12 mouse cellular contexts compared by ENCODE assay signal in the genomic region with DNA sequence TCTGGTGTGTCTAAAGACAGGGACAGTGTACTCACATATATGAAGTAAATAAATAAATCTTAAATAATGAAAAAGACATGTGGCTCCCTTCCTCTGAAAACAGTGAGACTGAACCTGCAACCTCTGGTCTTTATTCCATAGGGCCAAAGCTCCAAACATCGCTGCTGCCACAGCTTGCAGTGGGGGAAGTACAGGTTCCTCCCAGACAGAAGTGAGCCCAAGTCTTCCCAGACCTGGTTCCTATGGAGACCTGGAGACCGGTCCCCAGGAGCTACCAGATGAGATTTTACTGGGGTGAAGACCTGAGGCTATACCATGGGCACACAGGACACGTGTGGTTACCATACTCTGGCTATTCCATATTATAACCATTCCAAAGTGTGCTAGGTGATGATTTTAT. TPM values are rescaled to one million over a fixed set of nuclear protein-coding genes. Genes with fewer than 3 reads are reported as not detected.
DNase-seq lines count a peak whose midpoint lies in the region; ATAC-seq and TF ChIP-seq lines count a peak whose summit lies in the region.
"Had no signal": no experiment of that assay in that cellular context is flagged by ENCODE, and none has a peak within 500 bp of the region (broad histone marks: within the 10 kb centered on the region; RNA-seq: fewer than 3 reads in every experiment).

No protein-coding gene starts in this region.

- no peak for TF ChIP-seq POLR2A in bone marrow macrophage, adult 2 months (IDR thresholded peaks at IDR 0.05; ENCODE audit: borderline replicate concordance, low read depth, low read length)
- no peak for TF ChIP-seq POLR2A in cerebellum, adult 2 months (IDR thresholded peaks at IDR 0.05; ENCODE audit: borderline replicate concordance, insufficient read depth, low read length)

- no peak overlapping the region for H3K4me3 ChIP-seq in heart, embryonic 15.5 days
- H3K4me3 ChIP-seq in liver, embryonic 12.5 days: no peak overlapping the region
- no peak overlapping the region for H3K4me3 ChIP-seq in bone marrow macrophage, adult 2 months (ENCODE audit: insufficient read depth, low read length)
- H3K4me3 ChIP-seq in liver, embryonic 15.5 days (replicated peaks): no peak overlapping the region
- H3K4me3 ChIP-seq in cerebellum, adult 2 months (replicated peaks; ENCODE audit: insufficient read depth, low read depth, low read length): no peak overlapping the region
- H3K4me3 ChIP-seq: hindbrain, embryonic 12.5 days; neural tube, embryonic 13.5 days had no signal

- peak overlapping the region; percentile 83 for H3K27ac ChIP-seq in heart, embryonic 15.5 days
- H3K27ac ChIP-seq in liver, embryonic 12.5 days: 0 out of 2 replicates have a peak overlapping the region, but pooled peaks have one; percentile 36
- H3K27ac ChIP-seq in bone marrow macrophage, adult 2 months (ENCODE audit: insufficient read depth, low read depth, low read length): peak overlapping the region; percentile 100
- H3K27ac ChIP-seq in liver, embryonic 15.5 days (replicated peaks): peak overlapping the region; percentile 97; the same call in 1 of the 2 replicates
- no peak overlapping the region for H3K27ac ChIP-seq in cerebellum, adult 2 months (ENCODE audit: insufficient read depth, low read length)
- H3K27ac ChIP-seq: hindbrain, embryonic 12.5 days; neural tube, embryonic 13.5 days had no signal

- no peak for TF ChIP-seq CTCF in bone marrow macrophage, adult 2 months (IDR thresholded peaks at IDR 0.05; ENCODE audit: low read depth, low read length)
- no peak for TF ChIP-seq CTCF in cerebellum, adult 2 months (IDR thresholded peaks at IDR 0.05; ENCODE audit: borderline replicate concordance, insufficient read depth, low read depth, low read length)

- H3K27me3 ChIP-seq in heart, embryonic 15.5 days: no peaks in the 10 kb centered on the region
- no peaks in the 10 kb centered on the region for H3K27me3 ChIP-seq in liver, embryonic 12.5 days (replicated peaks)
- H3K27me3 ChIP-seq in liver, embryonic 15.5 days: no peaks in the 10 kb centered on the region
- H3K27me3 ChIP-seq in cerebellum, adult 2 months (ENCODE audit: control insufficient read depth, insufficient read depth, low read length): no peaks in the 10 kb centered on the region
- H3K27me3 ChIP-seq: hindbrain, embryonic 12.5 days; neural tube, embryonic 13.5 days had no signal

- DNase-seq in heart, postnatal 4 days: no peak
- DNase-seq in liver: no peak
- no peak for DNase-seq in cerebellum, adult 2 months
- no peak for DNase-seq in lung, postnatal 10 days

- 0 out of 2 replicates have a peak overlapping the region, but pooled peaks have one; percentile 16 for H3K9ac ChIP-seq in heart, embryonic 15.5 days
- no peak overlapping the region for H3K9ac ChIP-seq in liver, embryonic 12.5 days
- H3K9ac ChIP-seq in liver, embryonic 15.5 days: no peak overlapping the region

- peaks cover 64% of the 10 kb centered on the region for H3K4me1 ChIP-seq in heart, embryonic 15.5 days (replicated peaks)
- H3K4me1 ChIP-seq in liver, embryonic 12.5 days: peaks cover 65% of the 10 kb centered on the region
- peaks cover 32% of the 10 kb centered on the region for H3K4me1 ChIP-seq in bone marrow macrophage, adult 2 months (ENCODE audit: control insufficient read depth, insufficient read depth, low read length)
- peaks cover 71% of the 10 kb centered on the region for H3K4me1 ChIP-seq in liver, embryonic 15.5 days (replicated peaks)
- H3K4me1 ChIP-seq in cerebellum, adult 2 months (ENCODE audit: control insufficient read depth, insufficient read depth, low read length): peaks cover 23% of the 10 kb centered on the region

- H3K36me3 ChIP-seq in heart, embryonic 15.5 days: peaks cover 11% of the 10 kb centered on the region
- H3K36me3 ChIP-seq in liver, embryonic 12.5 days: peaks cover 38% of the 10 kb centered on the region
- H3K36me3 ChIP-seq in liver, embryonic 15.5 days (replicated peaks): peaks cover 29% of the 10 kb centered on the region

- ATAC-seq in heart, embryonic 15.5 days (replicated peaks; ENCODE audit: insufficient number of reproducible peaks, insufficient read depth, low FRiP score, low read depth): no peak
- no peak for ATAC-seq in liver, embryonic 12.5 days
- no peak for ATAC-seq in liver, embryonic 15.5 days (ENCODE audit: insufficient read depth)

- 81% methylated on average over 3 of the region's 3 CpGs for WGBS in heart, embryonic 15.5 days
- WGBS in liver, embryonic 12.5 days (ENCODE audit: insufficient replicate concordance): 81% methylated on average over 3 of the region's 3 CpGs
- WGBS in liver, embryonic 15.5 days (ENCODE audit: insufficient replicate concordance): 74% methylated on average over 3 of the region's 3 CpGs
- 84% methylated on average over 3 of the region's 3 CpGs for WGBS in cerebellum, adult 2 months

- H3K4me2 ChIP-seq in heart, embryonic 15.5 days: no peak overlapping the region
- H3K4me2 ChIP-seq in liver, embryonic 12.5 days: no peak overlapping the region
- no peak overlapping the region for H3K4me2 ChIP-seq in liver, embryonic 15.5 days

- no peaks in the 10 kb centered on the region for H3K9me3 ChIP-seq in heart, embryonic 15.5 days (replicated peaks)
- no peaks in the 10 kb centered on the region for H3K9me3 ChIP-seq in liver, embryonic 12.5 days (replicated peaks)
- H3K9me3 ChIP-seq in liver, embryonic 15.5 days (replicated peaks): no peaks in the 10 kb centered on the region
- H3K9me3 ChIP-seq: heart, embryonic 10.5 days; hindbrain, embryonic 12.5 days; neural tube, embryonic 13.5 days had no signal

RNA-seq across cellular contexts. Expression of gene Frmd8, which starts 24.2 kb away (rescaled TPM):
- 25.1 and 35.1 TPM in 2 replicates for polyA plus RNA-seq in heart, embryonic 15.5 days (2015; fragmentation: Nextera tagmentation; extraction: Ambion mirVana)
- total RNA-seq in heart, postnatal 4 days (2021): 10 to 100 TPM; 18.6 to 20.9 TPM
- polyA plus RNA-seq in liver, embryonic 12.5 days (2016; fragmentation: Nextera tagmentation; extraction: Ambion mirVana): 22.1 and 24.2 TPM in 2 replicates
- polyA plus RNA-seq in bone marrow macrophage, adult 2 months (2012; ENCODE audit: insufficient read depth, insufficient read length, missing spikeins): 24.6 and 25.2 TPM in 2 replicates
- polyA plus RNA-seq in liver, embryonic 15.5 days (2015; fragmentation: Nextera tagmentation; extraction: Ambion mirVana): 12.9 and 13.1 TPM in 2 replicates
- 23.4 and 28.3 TPM in 2 replicates for polyA plus RNA-seq in cerebellum, adult 2 months (2012; rRNA removed)

RNA-seq across cellular contexts. Expression of gene Slc25a45, which starts 26.7 kb away (rescaled TPM):
- polyA plus RNA-seq in heart, embryonic 15.5 days (2015; fragmentation: Nextera tagmentation; extraction: Ambion mirVana): 3.2 and 4.2 TPM in 2 replicates
- total RNA-seq in heart, postnatal 4 days (2021): 1 to 10 TPM; 5.4 to 6.2 TPM
- polyA plus RNA-seq in liver, embryonic 12.5 days (2016; fragmentation: Nextera tagmentation; extraction: Ambion mirVana): 7.5 and 7.7 TPM in 2 replicates
- 74.2 and 78.0 TPM in 2 replicates for polyA plus RNA-seq in bone marrow macrophage, adult 2 months (2012; ENCODE audit: insufficient read depth, insufficient read length, missing spikeins)
- polyA plus RNA-seq in liver, embryonic 15.5 days (2015; fragmentation: Nextera tagmentation; extraction: Ambion mirVana): 7.1 and 7.9 TPM in 2 replicates
- 4.3 and 5.0 TPM in 2 replicates for polyA plus RNA-seq in cerebellum, adult 2 months (2012; rRNA removed)
- polyA plus RNA-seq: erythroblast, embryonic 14.5 days had no signal

RNA-seq across cellular contexts. Expression of gene Tigd3, which starts 43.1 kb away (rescaled TPM):
- polyA plus RNA-seq in heart, embryonic 15.5 days (2015; fragmentation: Nextera tagmentation; extraction: Ambion mirVana): 1.2 and 2.0 TPM in 2 replicates
- total RNA-seq in heart, postnatal 4 days (2021): 1 to 10 TPM; 2.0 TPM
- 3.2 and 3.5 TPM in 2 replicates for polyA plus RNA-seq in liver, embryonic 12.5 days (2016; fragmentation: Nextera tagmentation; extraction: Ambion mirVana)
- 0.61 and 0.70 TPM in 2 replicates for polyA plus RNA-seq in bone marrow macrophage, adult 2 months (2012; ENCODE audit: insufficient read depth, insufficient read length, missing spikeins)
- polyA plus RNA-seq in liver, embryonic 15.5 days (2015; fragmentation: Nextera tagmentation; extraction: Ambion mirVana): 2.8 and 2.9 TPM in 2 replicates
- 5.1 and 5.6 TPM in 2 replicates for polyA plus RNA-seq in cerebellum, adult 2 months (2012; rRNA removed)
